Mouse (Mus musculus): ENCODE measurements around the gene 5430419D17Rik. TPM values are rescaled to one million over a fixed set of nuclear protein-coding genes. Genes with fewer than 3 reads are reported as not detected.

The 5430419D17Rik gene
- polyA plus RNA-seq, 1 experiment from 2014 or later = not detected

- Histone ChIP-seq H3K4me3 (ENCODE audit: inconsistent target) (no peak overlapping the region), H3K27ac (no peak overlapping the region)
These were observed 82.6 kb downstream of the 5430419D17Rik start for GRCm38 (mm10) chr7:131256841-131257240.

DNA sequence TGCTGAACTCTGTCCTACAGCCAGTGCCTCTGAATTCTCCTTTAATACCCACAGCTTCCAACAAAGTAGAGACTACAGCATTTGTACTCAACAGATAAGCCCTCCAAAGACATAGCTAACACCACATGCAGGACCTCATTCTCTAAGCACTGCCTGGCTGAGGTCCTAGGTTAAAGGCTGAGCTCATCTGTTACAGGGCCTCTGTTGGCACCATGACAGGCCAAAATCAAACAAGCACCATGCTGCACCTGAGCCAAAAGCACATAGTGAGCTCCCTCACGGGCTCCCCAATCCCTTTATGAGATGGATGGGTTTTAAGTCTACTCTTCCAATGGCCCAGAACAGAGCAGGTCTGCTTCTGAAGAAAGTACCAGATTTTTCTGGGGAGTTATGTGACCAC, 83.1 kb downstream of the 5430419D17Rik start:
- H3K27ac ChIP-seq = no peak overlapping the region
- H3K4me3 ChIP-seq (ENCODE audit: inconsistent target) = no peak overlapping the region
- H3K79me2 ChIP-seq (ENCODE audit: inconsistent target) = no peaks in the 10 kb centered on the region
- WGBS (ENCODE audit: missing documents) = 65% methylated on average over 1 of the region's 1 CpGs
- no peaks in the 10 kb centered on the region for H3K36me3 ChIP-seq (ENCODE audit: inconsistent target)

More at GRCm38 (mm10) chr7:131256841-131257240, 82.6 kb downstream of the 5430419D17Rik start:
- H3K36me3 ChIP-seq (ENCODE audit: inconsistent target) = no peaks in the 10 kb centered on the region
- 87% methylated on average over 5 of the region's 5 CpGs for WGBS (ENCODE audit: missing documents)
- no peaks in the 10 kb centered on the region for H3K79me2 ChIP-seq (ENCODE audit: inconsistent target)

- Histone ChIP-seq H3K36me3 (ENCODE audit: inconsistent target) (no peaks in the 10 kb centered on the region), H3K4me3 (ENCODE audit: inconsistent target) (no peak overlapping the region), H3K79me2 (ENCODE audit: inconsistent target) (no peaks in the 10 kb centered on the region), H3K27ac (no peak overlapping the region)
- 72% methylated on average over 6 of the region's 6 CpGs for WGBS (ENCODE audit: missing documents)
These were observed 86.7 kb downstream of the 5430419D17Rik start for GRCm38 (mm10) chr7:131260946-131261345.

DNA sequence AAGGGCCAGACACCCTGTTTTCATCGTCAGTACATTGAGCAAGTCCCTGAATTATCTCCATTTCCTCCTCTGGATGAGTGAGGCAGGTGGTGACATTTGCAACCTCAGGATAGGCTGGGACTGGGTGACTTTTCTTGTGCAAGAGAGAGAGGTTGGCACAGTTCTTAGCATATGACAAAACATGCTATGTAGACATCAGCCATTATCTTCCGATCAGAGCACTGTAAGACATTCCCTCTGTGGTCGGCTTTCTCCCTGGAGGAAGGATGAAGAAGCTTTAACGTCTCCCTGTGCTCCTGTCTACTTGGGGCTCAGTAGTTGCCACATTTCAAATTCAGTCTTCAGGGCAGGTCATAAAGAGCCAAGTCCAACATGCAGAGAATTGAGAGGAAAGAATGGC, 90.0 kb downstream of the 5430419D17Rik start:
- no peak overlapping the region for H3K27ac ChIP-seq
- no peaks in the 10 kb centered on the region for H3K79me2 ChIP-seq (ENCODE audit: inconsistent target)
- no peaks in the 10 kb centered on the region for H3K36me3 ChIP-seq (ENCODE audit: inconsistent target)
- no peak overlapping the region for H3K4me3 ChIP-seq (ENCODE audit: inconsistent target)
- 89% methylated on average over 4 of the region's 4 CpGs for WGBS (ENCODE audit: missing documents)

- H3K27ac ChIP-seq = no peak overlapping the region
- 71% methylated on average over 4 of the region's 4 CpGs for WGBS (ENCODE audit: missing documents)
- H3K4me3 ChIP-seq (ENCODE audit: inconsistent target) = no peak overlapping the region
- no peaks in the 10 kb centered on the region for H3K36me3 ChIP-seq (ENCODE audit: inconsistent target)
- no peaks in the 10 kb centered on the region for H3K79me2 ChIP-seq (ENCODE audit: inconsistent target)
These were observed 91.6 kb downstream of the 5430419D17Rik start for GRCm38 (mm10) chr7:131265851-131266250.

DNA sequence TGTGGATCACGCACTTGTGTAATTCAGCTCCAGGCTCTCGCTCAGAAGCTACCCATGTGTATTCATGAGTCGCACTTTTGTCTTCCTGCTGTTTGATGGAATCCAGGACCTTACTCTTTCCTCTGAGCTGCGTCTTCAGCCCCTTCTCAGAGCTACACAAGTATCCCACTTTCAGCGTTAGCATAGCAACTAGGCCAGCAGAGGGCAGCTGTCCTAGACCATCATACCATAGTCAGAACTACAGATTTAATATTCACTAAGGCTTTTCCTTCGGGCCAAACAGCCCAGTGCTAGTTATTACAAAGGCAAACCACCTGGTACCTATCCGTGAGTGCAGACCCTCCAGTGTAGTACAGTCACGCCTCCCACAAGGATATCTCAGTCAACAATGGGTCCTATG, 122.9 kb downstream of the 5430419D17Rik start:
- Histone ChIP-seq H3K4me3 (ENCODE audit: inconsistent target) (no peak overlapping the region), H3K27ac (no peak overlapping the region), H3K36me3 (ENCODE audit: inconsistent target) (no peaks in the 10 kb centered on the region), H3K79me2 (ENCODE audit: inconsistent target) (no peaks in the 10 kb centered on the region)
- WGBS (ENCODE audit: missing documents) = 83% methylated on average over 8 of the region's 8 CpGs

- H3K4me3 ChIP-seq (ENCODE audit: inconsistent target) = no peak overlapping the region
- H3K36me3 ChIP-seq (ENCODE audit: inconsistent target) = no peaks in the 10 kb centered on the region
- WGBS (ENCODE audit: missing documents) = 86% methylated on average over 6 of the region's 8 CpGs
- no peak overlapping the region for H3K27ac ChIP-seq
- H3K79me2 ChIP-seq (ENCODE audit: inconsistent target) = no peaks in the 10 kb centered on the region
These were observed 129.1 kb downstream of the 5430419D17Rik start for GRCm38 (mm10) chr7:131303340-131303739.

GRCm38 (mm10) chr7:131306733-131307132, 132.5 kb downstream of the 5430419D17Rik start:
- Histone ChIP-seq H3K79me2 (ENCODE audit: inconsistent target) (no peaks in the 10 kb centered on the region), H3K36me3 (ENCODE audit: inconsistent target) (no peaks in the 10 kb centered on the region), H3K27ac (no peak overlapping the region), H3K4me3 (ENCODE audit: inconsistent target) (no peak overlapping the region)
- 81% methylated on average over 5 of the region's 5 CpGs for WGBS (ENCODE audit: missing documents)

- H3K79me2 ChIP-seq (ENCODE audit: inconsistent target) = no peaks in the 10 kb centered on the region
- no peaks in the 10 kb centered on the region for H3K36me3 ChIP-seq (ENCODE audit: inconsistent target)
- H3K4me3 ChIP-seq (ENCODE audit: inconsistent target) = no peak overlapping the region
- WGBS (ENCODE audit: missing documents) = 85% methylated on average over 7 of the region's 7 CpGs
- H3K27ac ChIP-seq = no peak overlapping the region
These were observed 140.3 kb downstream of the 5430419D17Rik start for GRCm38 (mm10) chr7:131314493-131314892.

DNA sequence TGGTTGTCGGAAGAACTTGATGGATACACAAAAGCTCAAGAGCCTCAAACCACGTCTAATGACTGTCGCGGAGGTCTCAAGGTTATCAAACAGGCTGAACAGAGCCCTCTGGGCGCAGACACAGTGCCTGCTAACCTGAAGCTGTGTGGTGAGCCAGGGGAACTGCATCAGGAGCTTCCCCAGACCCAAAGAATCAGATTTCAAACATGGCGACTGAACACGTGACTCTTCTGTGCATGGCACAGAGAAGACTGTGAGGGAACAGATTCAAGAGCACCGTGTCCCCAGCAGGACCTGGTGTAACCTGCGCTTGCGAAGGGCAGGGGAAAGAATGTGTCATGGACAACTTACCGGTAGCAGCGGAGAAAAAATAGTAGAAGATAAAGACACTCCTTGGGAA, 143.4 kb downstream of the 5430419D17Rik start:
- H3K79me2 ChIP-seq (ENCODE audit: inconsistent target) = no peaks in the 10 kb centered on the region
- no peaks in the 10 kb centered on the region for H3K36me3 ChIP-seq (ENCODE audit: inconsistent target)
- H3K4me3 ChIP-seq (ENCODE audit: inconsistent target) = no peak overlapping the region
- WGBS (ENCODE audit: missing documents) = 75% methylated on average over 12 of the region's 12 CpGs
- H3K27ac ChIP-seq = no peak overlapping the region

GRCm38 (mm10) chr7:131318340-131318739, 144.1 kb downstream of the 5430419D17Rik start:
- H3K79me2 ChIP-seq (ENCODE audit: inconsistent target) = no peaks in the 10 kb centered on the region
- H3K27ac ChIP-seq = no peak overlapping the region
- no peaks in the 10 kb centered on the region for H3K36me3 ChIP-seq (ENCODE audit: inconsistent target)
- H3K4me3 ChIP-seq (ENCODE audit: inconsistent target) = no peak overlapping the region
- 91% methylated on average over 3 of the region's 7 CpGs for WGBS (ENCODE audit: missing documents)

DNA sequence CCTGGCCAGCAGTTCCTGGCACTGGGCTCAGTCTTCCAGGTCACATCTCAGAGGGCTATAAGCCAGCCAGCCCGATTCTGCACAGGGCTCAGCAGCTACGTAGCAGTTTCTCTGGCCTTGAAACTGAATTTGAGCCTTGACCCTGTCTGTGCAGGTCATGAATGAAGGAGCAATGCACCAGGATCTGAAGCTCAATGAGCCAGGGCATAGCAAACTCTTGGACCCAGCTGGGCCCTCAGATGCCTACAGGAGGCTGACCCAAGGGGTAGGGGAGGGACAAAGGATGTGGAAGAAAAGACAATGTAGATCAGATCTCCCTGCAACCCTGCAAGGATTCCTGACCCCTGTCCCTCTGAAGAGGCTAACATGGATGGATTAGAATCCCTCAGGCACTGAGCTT, 148.0 kb downstream of the 5430419D17Rik start, which contains the start of gene Cuzd1:
Gene Cuzd1, minus strand, starts transcription at position 101 of the 400 bp plus-strand sequence.
- H3K36me3 ChIP-seq (ENCODE audit: inconsistent target) = no peaks in the 10 kb centered on the region
- H3K27ac ChIP-seq = no peak within 1 kb of the TSS
- H3K79me2 ChIP-seq (ENCODE audit: inconsistent target) = no peaks in the 10 kb centered on the region
- no peak within 1 kb of the TSS for H3K4me3 ChIP-seq (ENCODE audit: inconsistent target)
- no CpG with 5 or more reads among the region's 2 CpGs for WGBS (ENCODE audit: missing documents)

DNA sequence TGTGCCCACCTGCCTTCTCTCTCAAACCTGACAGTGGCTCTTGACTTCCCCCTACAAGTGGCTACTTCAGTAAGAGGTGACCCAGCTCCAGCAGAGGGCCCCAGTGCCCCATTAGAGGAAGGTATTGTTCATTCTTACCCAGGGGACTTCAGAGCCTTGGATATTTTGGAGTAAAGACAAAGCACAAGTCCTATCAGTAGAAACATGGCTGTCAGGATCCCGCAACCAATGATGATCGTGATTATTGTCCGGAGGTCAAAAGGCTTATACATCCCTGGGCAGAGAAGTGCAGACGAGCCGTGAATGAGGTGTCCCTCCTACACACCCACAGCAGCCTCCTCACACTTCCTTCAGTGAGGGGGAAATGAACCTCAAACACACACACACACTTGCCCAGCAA, 152.9 kb downstream of the 5430419D17Rik start:
- Histone ChIP-seq H3K4me3 (ENCODE audit: inconsistent target) (no peak overlapping the region), H3K27ac (no peak overlapping the region), H3K36me3 (ENCODE audit: inconsistent target) (no peaks in the 10 kb centered on the region), H3K79me2 (ENCODE audit: inconsistent target) (no peaks in the 10 kb centered on the region)
- 87% methylated on average over 5 of the region's 5 CpGs for WGBS (ENCODE audit: missing documents)

GRCm38 (mm10) chr7:131329416-131329815, 155.2 kb downstream of the 5430419D17Rik start, which contains the start of gene Fam24b:
Gene Fam24b, minus strand, starts transcription at chr7:131329516.
- WGBS (ENCODE audit: missing documents) = 96% methylated on average over 5 of the region's 5 CpGs
- no peaks in the 10 kb centered on the region for H3K36me3 ChIP-seq (ENCODE audit: inconsistent target)
- no peak within 1 kb of the TSS for H3K27ac ChIP-seq
- no peaks in the 10 kb centered on the region for H3K79me2 ChIP-seq (ENCODE audit: inconsistent target)
- no peak within 1 kb of the TSS for H3K4me3 ChIP-seq (ENCODE audit: inconsistent target)

DNA sequence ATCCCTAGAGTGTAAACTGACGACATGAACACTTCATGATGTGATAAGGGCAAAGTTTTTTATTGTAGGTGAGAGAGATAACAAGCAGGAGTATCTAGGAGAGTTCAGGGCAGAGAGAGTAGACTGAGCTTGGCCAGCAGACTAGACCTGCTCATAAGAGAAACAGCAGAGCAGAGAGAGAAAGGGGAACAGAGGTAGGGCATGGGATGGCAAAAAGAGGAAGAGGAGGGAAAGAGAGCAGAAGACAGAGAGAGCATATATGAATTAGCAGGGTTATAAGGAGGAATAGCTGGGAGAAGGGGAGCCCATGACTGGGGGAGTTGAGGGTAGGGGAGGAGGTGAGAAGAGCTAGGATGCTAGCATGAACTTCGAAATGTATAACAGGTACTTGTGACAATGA, 157.5 kb downstream of the 5430419D17Rik start:
- Histone ChIP-seq H3K4me3 (ENCODE audit: inconsistent target) (no peak overlapping the region), H3K36me3 (ENCODE audit: inconsistent target) (no peaks in the 10 kb centered on the region), H3K27ac (no peak overlapping the region), H3K79me2 (ENCODE audit: inconsistent target) (no peaks in the 10 kb centered on the region)
- 76% methylated on average over 2 of the region's 2 CpGs for WGBS (ENCODE audit: missing documents)

DNA sequence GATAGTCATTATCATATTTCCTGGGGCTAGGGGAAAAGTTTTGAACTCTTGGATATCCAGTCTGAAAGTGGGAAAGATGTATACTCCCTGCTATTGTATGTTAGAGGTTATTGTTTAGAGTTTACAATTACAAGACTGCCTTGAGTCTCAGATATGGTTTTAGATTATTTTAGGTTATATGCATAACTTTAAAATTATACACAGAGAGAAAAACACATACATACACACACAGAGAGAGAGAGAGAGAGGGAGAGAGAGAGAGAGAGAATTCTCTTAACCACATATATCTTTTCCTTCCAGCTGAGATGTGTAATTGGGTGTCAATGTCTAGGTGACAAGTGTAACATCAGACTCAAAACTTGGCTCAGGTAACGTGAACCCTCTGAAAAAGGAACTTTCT, 159.4 kb downstream of the 5430419D17Rik start, which contains the start of gene Fam24a:
Gene Fam24a, plus strand, starts transcription at position 301 of the 400 bp plus-strand sequence.
- Histone ChIP-seq H3K79me2 (ENCODE audit: inconsistent target) (no peaks in the 10 kb centered on the region), H3K36me3 (ENCODE audit: inconsistent target) (no peaks in the 10 kb centered on the region), H3K27ac (no peak within 1 kb of the TSS), H3K4me3 (ENCODE audit: inconsistent target) (no peak within 1 kb of the TSS)
- 80% methylated on average over 1 of the region's 1 CpGs for WGBS (ENCODE audit: missing documents)

Measured in macrophage (primary cell).